Mouse (Mus musculus): ENCODE data around the gene Mnx1. TPM values are rescaled to one million over a fixed set of nuclear protein-coding genes. Genes with fewer than 3 reads are reported as not detected.

Mnx1 gene
- not detected in 2 replicates for polyA plus RNA-seq (2012; ENCODE audit: low replicate concordance)

DNA sequence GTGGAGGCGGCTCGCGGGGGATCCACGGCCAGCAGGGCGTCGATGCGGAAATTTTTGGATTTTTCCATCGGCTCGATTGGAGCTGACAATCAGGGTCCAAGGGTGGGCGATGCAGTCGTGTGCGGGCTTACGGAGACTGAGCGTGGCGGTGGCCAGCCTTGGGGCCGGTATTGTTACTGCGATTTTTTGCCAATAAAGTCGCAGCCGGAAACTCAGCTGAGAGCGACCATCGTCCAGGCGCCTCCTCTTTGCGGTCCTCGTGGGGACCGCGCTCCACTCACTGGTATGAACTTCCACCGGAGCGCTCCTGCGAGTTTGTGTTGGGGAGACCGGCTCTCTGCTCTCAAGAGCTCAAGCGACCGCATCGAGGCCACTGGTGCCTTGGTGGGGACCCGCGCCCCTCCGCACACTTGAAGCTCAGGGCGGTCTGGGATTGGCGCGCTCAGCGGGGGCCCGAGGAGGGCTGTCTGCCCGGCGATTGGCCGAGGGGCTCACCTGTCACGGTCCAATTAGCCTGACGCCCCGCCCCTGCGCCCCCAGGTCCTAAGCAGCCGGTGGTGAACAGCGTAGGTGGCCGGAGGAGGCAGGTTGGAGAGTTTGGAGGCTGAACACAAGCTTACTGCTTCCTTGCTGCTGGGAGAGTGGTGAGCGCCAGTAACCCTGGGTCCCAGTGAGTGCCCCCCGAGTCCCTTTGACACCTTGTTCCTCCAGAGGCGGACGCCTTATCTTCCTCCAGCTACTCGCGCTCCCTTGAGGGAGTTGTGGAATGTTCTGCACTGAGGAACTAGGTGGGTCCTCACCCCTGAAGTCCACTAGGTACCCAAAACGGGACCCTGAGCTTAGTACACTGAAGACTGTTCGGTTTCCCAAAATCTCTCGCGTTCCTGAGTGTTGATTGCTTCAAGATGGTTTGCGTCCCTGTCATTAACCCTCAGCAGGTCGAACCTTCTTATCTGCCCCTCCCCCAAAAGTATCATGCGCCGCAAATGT, at the start of gene Mnx1:
Gene Mnx1, minus strand, starts transcription at position 263 of the 990 bp plus-strand sequence.

DNA sequence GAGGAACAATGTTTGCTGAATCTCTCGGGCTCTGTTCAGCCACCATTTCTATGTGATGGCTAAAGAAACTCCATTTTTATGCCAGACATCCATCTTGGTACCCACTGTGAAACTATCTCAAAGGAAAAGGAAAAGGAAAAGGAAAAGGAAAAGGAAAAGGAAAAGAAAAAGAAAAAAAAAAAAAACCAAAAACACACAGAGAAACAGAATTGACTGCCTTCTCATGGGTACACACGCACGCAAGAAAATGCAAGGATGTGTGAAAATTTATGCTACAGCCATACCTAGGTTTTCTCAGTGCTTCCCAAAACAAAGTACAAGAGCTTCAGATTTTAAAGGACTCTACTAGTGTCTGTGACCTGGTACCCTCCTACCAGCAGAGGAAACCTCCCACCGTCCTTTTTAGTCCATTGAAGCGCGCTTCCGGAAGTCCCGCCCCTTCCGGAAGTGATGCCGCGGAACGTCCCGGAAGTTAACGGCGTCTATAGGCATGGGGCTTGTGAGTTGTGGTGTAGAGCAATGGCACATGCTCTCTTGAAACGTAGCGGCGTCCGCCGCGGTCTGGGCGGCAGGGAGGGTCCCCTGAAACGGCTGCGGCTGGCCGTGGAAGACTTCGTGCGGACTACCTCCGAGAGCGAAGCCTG, 43.9 kb downstream of the Mnx1 start, which contains the start of gene Nom1:
Gene Nom1, plus strand, starts transcription at position 437 of the 644 bp plus-strand sequence.

Other genes with a start within 250 kb of the Mnx1 start
- gene Lmbr1, start 100.1 kb downstream of the Mnx1 start, polyA plus RNA-seq (2012; ENCODE audit: low replicate concordance) = 0.18 and 0.44 TPM in 2 replicates
- 8.1 and 12.8 TPM in 2 replicates for gene Nom1, start 43.8 kb downstream of the Mnx1 start, polyA plus RNA-seq (2012; ENCODE audit: low replicate concordance)
- gene Ube3c, start 90.8 kb upstream of the Mnx1 start, polyA plus RNA-seq (2012; ENCODE audit: low replicate concordance) = 3.2 and 3.8 TPM in 2 replicates

Measured in leukemia stem cell, adult 10-12 weeks (primary cell).